Mouse (Mus musculus) left cerebral cortex, postnatal 10 days (tissue): ENCODE data around the gene Dync1li2. TPM values are rescaled to one million over a fixed set of nuclear protein-coding genes. Genes with fewer than 3 reads are reported as not detected.

Source experiments
- DNase-seq, 2 experiments: peaks; one replicate each; pipeline ENCODE4 v3.0.0; 2021 to 2022; ENCODE audit warnings: low spot score in 2 of 2, mixed read lengths in 1 of 2; ENCODE audit errors: extremely low spot score in 1 of 2
- intact Hi-C: fragments of 180-260 bp; cut with DNase I; formaldehyde crosslinking; loops from one replicate; pipeline ENCODE4 v1.15.1; 2025
- total RNA-seq, 2 experiments: library from RNA; stranded (reverse); gene quantifications; 2 replicates each; pipeline ENCODE4 v1.2.3; 2021

The Dync1li2 gene
- total RNA-seq: 100 to 1,000 TPM; 204 to 207 TPM

DNA sequence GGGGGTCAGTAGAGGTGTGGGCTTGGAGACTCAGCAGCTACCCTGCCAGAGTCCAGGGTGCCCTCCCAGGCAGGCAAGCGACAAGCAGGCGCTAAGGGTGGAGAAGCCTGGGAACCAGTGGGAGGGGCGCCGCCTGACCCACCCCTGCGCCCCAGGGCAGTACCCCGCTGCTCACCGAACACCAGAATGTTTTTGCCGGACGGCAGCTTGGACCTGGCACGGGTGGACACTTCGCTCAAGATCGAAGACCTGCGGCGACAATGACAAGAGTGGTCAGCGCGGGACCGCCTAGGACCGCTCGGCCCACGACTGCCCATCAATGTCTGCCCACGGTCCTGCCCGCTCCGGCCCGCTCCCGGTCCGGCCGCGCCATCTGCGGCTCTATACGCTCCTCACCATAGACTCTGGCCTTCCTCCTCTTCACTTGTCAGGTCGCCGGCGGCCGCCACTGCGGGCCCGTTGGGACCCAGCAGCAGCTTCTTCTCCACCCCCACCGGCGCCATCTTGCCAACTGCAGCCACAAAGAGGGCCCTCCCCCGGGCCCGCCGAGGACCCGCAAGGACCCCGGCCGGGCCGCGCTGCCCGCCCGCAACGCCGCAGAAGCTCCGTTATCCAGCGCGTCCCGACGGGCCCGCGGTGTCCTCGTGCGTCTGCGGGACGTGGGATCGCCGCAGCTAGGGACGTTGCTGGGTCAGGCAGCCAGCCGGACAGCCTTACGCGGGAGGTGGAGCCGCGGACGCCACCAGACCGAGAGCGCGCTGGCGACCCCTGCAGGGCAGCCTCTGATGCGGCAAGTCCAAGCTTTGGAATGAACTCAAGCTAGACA lies at the start of gene Dync1li2:
Gene Dync1li2, minus strand, starts transcription at position 749 of the 826 bp plus-strand sequence.
- intact Hi-C loops: loop anchor here (2.0 to 5.0 kb wide), 2 partner anchors 65 to 100 kb away; partner anchors contain the start of gene Terb1
- peak; percentile 85 to 93 for DNase-seq

DNA sequence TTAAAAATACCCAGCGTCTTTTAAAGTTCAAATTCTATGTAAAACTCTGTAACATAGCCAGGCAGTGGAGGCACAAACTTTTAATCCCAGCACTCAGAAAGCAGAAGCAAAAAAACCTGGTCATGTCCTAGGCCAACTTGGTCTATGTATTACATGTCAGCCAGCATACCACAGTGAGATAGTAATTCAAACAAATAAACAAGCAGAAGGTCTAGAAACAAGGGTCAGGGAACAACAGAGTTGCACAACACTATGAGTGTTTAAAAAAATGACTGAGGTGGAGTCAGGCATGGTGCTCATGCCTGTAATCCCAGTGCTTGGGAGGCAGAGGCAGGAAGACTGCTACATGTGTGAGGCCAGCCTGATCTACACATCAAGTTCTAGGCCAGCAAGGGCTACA lies 36.2 kb upstream of the Dync1li2 start:
- intact Hi-C loops: no loop called here
- no peak for DNase-seq

DNA sequence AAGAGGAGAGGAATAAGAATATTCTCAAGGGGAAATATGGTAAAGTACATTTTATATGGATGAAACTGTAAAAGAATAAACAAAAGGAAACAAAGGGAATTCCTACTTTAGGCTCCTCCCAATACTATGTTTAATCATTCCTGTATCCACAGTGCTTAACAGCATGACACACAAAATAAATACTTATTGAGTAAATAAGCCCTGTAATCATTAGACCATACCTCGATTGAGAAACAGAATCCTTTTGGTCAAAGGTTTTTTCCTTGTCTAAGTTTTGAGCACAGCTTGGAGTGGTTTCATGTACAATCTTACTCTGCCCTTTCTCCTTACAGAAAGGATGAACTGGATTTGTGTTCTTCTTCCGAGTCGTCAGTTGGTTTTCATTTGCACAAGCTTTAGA lies 29.6 kb upstream of the Dync1li2 start:
- intact Hi-C loops: no loop called here
- DNase-seq: no peak

DNA sequence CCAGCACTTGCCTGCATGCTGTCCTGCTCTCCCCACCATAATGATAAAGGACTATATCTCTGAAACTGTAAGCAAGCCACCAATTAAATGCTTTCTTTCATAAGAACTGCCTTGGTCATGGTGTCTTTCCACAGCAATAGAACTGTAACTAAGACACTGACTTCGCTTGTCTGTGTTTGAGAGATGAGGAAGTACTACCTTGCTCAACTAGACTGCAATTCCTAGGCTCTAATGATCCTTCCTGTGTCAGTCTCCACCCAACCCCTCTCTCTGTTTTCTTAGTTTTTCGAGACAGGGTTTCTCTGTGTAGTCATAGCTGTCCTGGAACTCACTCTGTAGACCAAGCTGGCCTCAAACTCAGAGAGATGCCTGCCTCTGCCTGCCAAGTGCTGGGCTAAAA lies 24.6 kb upstream of the Dync1li2 start:
- intact Hi-C loops: no loop called here
- DNase-seq: no peak

GRCm38 (mm10) chr8:104452177-104452576 lies 9.3 kb upstream of the Dync1li2 start:
- intact Hi-C loops: no loop called here
- no peak for DNase-seq

DNA sequence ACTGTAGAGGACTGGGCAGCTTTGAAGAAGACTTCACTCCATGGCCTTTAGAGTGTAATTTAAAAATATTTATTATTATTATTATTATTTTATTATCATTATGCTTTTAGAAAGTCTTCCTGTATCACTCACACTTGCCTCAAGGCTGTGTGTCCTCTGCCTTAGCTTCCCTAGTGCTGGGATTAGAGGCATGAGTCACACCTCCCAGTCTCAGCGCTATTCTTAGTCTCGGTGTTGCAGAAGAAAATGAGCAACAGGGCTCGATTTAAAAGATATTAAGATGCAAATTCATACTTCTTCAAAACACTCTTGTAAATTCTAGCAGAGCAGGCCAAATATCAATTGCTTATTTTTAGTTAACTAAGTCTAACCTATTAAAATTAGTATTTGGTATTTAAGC lies 5.9 kb upstream of the Dync1li2 start:
- DNase-seq: no peak
- intact Hi-C loops: no loop called here

DNA sequence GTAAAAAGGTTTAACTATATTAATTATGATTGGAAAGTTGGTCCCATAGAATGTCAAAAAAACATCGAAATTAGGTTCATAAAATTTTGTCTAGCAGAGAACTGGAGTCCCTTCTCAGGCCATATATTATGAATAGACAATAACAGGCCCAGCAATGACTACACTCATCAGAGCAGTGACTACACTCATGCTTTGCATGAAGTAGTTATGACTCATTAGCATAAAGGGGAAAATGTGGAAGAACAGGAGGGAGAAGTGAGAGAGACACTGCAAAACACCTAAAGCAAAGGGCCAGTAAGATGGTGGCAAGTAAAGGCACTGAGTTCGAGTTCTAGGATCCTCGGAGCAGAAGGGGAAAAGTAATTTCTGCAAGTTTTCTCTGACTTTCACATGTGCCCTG lies 3.2 kb upstream of the Dync1li2 start:
- no peak for DNase-seq
- intact Hi-C loops: no loop called here

DNA sequence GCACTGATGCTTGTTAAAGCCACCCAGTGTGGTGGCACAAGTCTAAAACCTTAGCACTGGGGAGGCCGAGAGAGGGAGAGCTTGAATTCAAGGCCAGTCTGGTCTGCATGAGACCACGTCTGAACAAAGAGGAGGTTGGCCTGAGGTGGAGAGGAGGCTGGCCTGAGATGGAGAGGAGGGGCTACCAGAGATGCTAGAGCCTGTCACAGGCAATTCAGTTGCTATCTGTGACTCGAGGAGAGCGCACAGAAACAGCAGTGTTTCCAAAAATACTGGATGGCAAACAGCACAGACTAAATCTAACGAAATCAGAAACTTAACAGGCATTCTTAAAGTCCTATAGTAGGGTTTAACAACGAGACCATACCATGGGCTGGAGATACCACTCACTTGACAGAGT lies 2.4 kb upstream of the Dync1li2 start:
- DNase-seq: no peak
- intact Hi-C loops: no loop called here

DNA sequence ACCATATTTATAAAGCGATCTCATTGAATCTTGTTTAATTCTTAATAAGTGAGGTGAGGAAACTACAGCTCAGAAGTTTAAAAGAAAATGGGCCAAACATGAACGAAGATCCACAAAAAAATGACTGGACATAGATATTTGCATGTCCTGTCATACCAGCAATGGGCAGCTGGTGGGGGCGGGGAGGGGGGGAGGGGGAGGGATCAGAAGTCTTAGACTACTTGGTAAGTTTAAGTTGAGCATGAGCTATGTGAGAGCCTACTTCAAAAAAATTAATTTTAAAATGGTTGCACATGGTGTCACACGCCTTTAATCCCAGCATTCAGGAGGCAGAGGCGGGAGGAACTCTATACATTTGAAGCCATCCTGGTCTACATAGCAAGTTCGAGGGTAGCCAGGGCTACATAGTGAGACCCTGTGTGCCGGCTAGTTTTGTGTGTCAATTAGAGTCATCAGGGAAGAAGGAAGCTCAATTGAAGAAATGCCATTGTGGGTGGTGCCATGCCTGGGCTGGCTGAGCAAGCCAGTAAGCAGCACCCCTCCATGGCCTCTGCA lies 355 bp upstream of the Dync1li2 start:
- intact Hi-C loops: loop anchor here (2.0 to 5.0 kb wide), 2 partner anchors 64 to 100 kb away; partner anchors contain the start of gene Terb1

DNA sequence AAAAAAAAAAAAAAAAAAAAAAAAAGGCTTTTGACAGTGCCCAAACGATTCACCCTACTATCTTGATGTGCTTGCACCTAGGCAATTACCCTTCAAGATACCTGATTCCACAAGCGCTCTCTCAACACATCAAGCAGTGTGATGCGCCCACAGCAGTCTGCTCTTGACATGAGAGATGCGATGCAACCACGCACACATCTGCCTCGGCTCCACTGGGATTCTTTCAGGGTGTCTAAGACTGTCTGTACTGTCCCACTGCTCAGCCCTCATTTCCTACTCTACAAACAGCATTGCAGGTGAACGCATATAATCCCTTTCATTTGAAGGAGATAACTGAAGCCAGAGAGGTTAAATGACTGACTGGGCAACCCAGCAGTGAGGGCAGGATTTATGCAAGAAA lies 1.2 kb downstream of the Dync1li2 start:
- intact Hi-C loops: loop anchor here (2.0 to 5.0 kb wide), 2 partner anchors 66 to 99 kb away; partner anchors contain the start of gene Terb1
- DNase-seq: no peak

More for the DNA sequence above, 355 bp upstream of the Dync1li2 start:
- DNase-seq: no peak

- intact Hi-C loops: loop anchor here (5.0 to 10.0 kb wide), 3 partner anchors 78 to 195 kb away; partner anchors contain the start of genes Car7, Nae1 and Tk2
- DNase-seq: no peak
Observed at GRCm38 (mm10) chr8:104439461-104439860, 3.4 kb downstream of the Dync1li2 start.

GRCm38 (mm10) chr8:104437494-104438135 lies 5.2 kb downstream of the Dync1li2 start:
- intact Hi-C loops: loop anchor here (5.0 to 10.0 kb wide), 3 partner anchors 80 to 193 kb away; partner anchors contain the start of genes Car7, Nae1 and Tk2
- DNase-seq: no peak

- intact Hi-C loops: loop anchor here (5.0 to 10.0 kb wide), 3 partner anchors 81 to 192 kb away; partner anchors contain the start of genes Car7, Nae1 and Tk2
Observed at GRCm38 (mm10) chr8:104436591-104436990, 6.3 kb downstream of the Dync1li2 start.

GRCm38 (mm10) chr8:104436038-104436437 lies 6.8 kb downstream of the Dync1li2 start:
- intact Hi-C loops: loop anchor here (5.0 to 10.0 kb wide), 3 partner anchors 81 to 191 kb away; partner anchors contain the start of genes Car7, Nae1 and Tk2
- DNase-seq: peak; percentile 92 to 98

More at GRCm38 (mm10) chr8:104436591-104436990, 6.3 kb downstream of the Dync1li2 start:
- DNase-seq: no peak

- no peak for DNase-seq
- intact Hi-C loops: loop anchor here (5.0 to 10.0 kb wide), 3 partner anchors 82 to 190 kb away; partner anchors contain the start of genes Car7, Nae1 and Tk2
Observed at GRCm38 (mm10) chr8:104434826-104435354, 8.0 kb downstream of the Dync1li2 start.

- no peak for DNase-seq
- intact Hi-C loops: loop anchor here (10.0 kb wide), 1 partner anchor 189 kb away; the partner anchor contains the start of gene Tk2
Observed at GRCm38 (mm10) chr8:104434275-104434674, 8.6 kb downstream of the Dync1li2 start.

DNA sequence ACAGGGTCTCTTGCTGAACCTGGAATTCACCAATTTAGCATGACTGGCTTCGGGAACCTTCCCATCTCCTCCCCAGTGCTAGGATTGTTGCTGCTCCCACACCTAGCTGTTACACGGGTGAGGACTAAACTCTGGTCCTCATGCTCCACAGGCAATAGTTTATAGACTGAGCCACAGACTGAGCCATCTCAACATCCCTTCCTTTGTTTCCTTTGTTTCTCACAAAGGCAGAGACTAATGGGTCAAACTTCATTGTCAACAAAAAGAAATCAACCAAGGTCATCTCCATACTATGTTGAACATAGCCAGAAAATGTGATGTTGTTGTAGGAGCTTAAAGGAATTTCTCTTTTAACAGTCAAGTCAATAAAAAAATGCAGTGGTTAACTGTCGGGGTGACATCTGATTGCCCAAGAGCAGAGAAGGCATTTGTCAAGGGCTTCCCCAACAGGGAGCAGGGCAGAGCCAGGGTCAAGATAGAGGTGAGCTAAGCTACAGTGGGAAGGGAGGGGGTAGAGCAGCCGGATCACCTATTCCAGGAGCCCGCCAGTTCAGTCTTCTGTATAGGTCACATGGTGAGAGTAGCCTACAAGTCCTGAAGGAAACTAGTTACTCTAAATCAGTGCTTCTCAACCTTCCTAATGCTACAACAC lies 9.5 kb downstream of the Dync1li2 start:
- DNase-seq: no peak
- intact Hi-C loops: loop anchor here (10.0 kb wide), 1 partner anchor 189 kb away; the partner anchor contains the start of gene Tk2

GRCm38 (mm10) chr8:104432656-104433055 lies 10.2 kb downstream of the Dync1li2 start:
- intact Hi-C loops: loop anchor here (10.0 kb wide), 1 partner anchor 188 kb away; the partner anchor contains the start of gene Tk2
- no peak for DNase-seq
